Mouse (Mus musculus) cerebral cortex, adult 2 months (tissue): ENCODE measurements around the gene Hcn2.

Experiments used
- WGBS: fragments of 180-500 bp; shearing (Covaris S2); methylation state at CpG from one replicate; pipeline ENCODE4 v1.1.7; 2018; 5-methylcytosine and 5-hydroxymethylcytosine counted together

Hcn2 gene

DNA sequence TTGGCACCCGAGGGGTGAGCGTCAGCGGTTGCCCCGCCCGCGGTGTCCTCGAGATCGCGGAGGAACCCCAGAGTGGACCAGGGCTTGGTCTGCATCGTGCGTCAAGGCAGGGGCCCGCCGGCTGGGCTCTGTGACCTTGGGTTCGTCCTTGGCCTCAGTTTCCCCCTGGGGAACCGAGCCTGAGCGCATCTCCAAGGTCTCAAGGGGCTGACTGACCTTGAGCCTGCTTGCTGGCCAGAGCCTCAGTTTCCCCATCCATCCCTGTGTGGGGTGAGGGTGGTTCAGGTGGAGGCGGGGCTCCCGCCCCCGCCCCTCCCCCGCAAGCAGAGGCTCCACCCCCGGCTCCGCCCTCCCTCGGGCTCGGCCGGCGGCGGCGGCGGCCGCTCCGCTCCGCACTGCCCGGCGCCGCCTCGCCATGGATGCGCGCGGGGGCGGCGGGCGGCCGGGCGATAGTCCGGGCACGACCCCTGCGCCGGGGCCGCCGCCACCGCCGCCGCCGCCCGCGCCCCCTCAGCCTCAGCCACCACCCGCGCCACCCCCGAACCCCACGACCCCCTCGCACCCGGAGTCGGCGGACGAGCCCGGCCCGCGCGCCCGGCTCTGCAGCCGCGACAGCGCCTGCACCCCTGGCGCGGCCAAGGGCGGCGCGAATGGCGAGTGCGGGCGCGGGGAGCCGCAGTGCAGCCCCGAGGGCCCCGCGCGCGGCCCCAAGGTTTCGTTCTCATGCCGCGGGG is at the start of gene Hcn2:
Gene Hcn2 (plus strand): TSS at position 381 of the 734 bp plus-strand sequence.
- WGBS: under 1% methylated on average over 78 of the region's 91 CpGs

GRCm38 (mm10) chr10:79668076-79668475 is 48.4 kb upstream of the Hcn2 start:
- 63% methylated on average over 5 of the region's 5 CpGs for WGBS

- WGBS: under 1% methylated on average over 45 of the region's 45 CpGs
These were observed 47.5 kb upstream of the Hcn2 start, which contains the start of gene Tpgs1 for GRCm38 (mm10) chr10:79668771-79669575. Gene Tpgs1, plus strand, starts transcription at chr10:79669369.

DNA sequence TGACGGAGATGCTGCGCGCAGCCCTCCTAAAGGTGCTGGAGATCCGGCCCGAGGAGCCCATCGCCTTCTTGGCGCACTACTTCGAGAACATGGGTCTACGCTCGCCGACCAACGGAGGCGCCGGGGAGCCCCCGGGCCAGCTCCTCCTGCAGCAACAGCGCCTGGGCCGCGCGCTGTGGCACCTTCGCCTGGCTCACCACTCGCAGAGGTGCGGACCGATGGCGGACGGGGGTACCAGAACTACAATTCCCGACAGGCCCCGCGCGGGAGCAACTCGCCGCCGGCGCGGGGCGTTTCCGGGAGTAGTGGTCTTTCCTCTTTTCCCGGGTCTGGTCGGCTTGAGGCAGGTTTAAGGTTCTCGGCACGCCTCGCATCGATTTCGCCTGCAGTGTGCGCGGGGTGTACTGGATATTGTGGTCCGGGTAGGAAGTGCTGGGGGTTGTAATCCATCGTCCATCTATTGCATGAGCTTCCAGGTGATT is 46.8 kb upstream of the Hcn2 start:
- WGBS: under 1% methylated on average over 47 of the region's 47 CpGs

DNA sequence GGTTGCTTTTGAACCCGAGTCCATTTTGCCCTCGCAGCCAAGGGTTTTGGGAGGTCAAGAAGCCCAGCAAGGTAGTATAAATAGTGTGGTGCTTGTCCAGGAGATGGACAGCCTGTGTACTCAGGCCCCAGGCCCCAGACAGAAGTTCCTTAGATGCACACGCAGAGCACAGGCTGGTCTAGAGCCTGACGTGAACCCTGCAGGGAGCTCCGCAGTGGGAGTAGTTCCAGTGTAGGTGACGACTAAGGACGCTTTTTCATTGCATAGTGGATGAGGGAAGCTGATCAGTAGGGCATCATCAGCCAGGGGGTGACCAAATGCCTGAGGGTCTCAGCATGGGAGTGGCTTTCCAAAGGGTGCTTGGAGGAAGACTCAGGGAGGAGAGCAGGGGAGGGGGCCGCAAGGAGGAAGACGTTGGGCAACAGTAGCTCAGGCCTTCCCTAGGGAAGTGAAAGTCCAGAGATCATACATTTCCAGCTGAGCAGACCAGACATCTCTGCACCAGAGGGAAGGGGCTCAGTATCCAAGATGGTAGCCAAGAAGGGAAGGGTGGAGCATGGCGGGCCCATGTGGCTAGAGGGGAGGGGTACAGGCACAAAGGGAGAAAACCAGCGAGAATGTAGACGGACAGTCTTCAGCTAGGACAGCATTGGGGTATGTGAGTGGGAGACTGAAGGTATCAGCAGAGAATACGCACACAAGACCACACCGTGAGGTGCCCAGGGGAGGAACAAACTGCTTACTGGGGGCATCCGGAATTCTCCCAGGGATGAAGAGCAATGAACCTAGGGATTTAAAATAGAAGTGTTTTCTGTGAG is 46.2 kb upstream of the Hcn2 start:
- WGBS: 31% methylated on average over 15 of the region's 15 CpGs

DNA sequence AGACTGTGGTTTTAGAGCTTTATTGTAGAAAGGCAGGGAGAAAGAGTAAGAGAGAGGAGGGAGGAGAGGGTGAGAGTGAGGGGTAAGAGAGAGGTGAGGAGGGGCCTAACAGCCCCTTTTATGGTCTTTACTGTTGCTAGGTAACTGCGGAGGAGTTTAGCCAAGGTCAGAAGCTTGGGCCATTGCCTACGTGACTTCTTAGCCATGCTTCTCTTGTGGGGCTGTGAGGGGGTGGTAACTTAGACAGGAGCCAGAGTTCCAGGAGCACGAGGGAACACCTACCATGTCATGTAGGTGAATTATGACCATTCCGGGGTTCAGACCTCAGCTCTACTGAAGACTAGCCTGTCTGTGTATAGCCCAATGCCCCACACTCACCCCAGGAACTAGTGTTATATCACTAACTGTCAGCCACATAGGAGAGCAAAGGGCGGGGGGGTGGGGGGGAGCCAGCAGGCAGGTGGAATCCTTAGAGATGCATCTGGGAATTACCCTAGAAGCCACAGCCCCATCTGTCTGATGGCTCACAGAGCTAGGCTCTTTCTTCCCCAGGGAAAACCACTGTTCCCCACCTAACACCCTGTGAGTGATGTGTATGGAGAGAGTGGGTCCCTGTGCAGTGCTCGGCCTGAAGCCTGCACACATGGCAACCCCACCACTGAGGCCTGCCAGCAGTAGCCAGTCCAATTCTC is 44.9 kb upstream of the Hcn2 start:
- 76% methylated on average over 6 of the region's 6 CpGs for WGBS

- WGBS: 64% methylated on average over 3 of the region's 3 CpGs
These were observed 44.4 kb upstream of the Hcn2 start for GRCm38 (mm10) chr10:79672088-79672455.

- 87% methylated on average over 3 of the region's 3 CpGs for WGBS
These were observed 43.4 kb upstream of the Hcn2 start for GRCm38 (mm10) chr10:79673054-79673453.

DNA sequence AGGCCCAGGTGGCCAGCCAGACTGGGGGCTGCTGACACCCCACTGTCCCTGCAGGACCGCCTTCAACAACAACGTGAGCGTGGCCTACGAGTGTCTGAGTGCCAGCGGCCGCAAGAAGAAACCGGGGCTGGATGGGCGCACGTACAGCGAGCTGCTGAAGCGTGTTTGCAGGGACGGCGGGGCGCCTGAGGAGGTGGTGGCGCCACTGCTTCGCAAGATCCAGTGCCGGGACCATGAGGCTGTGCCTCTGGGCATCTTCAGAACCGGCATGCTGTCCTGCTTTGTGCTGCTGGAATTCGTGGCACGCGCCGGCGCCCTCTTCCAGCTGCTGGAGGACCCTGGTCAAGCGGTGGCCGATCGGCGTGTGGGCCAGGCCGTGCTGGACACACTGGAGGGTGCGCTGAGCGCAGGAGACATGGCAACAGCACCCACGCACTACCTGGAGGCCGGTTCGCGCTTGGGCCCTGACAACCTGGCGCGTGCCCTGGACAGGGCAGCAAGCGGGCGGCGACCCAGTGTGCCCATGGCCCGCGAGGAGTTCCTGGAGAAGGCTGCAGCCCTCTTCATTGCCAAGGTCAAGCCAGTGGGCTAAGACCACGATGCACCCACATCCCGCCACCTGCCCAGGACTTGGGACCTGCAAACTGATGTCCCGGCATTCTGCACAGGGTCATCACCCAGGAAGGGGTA is 40.9 kb upstream of the Hcn2 start:
- 70% methylated on average over 44 of the region's 44 CpGs for WGBS

DNA sequence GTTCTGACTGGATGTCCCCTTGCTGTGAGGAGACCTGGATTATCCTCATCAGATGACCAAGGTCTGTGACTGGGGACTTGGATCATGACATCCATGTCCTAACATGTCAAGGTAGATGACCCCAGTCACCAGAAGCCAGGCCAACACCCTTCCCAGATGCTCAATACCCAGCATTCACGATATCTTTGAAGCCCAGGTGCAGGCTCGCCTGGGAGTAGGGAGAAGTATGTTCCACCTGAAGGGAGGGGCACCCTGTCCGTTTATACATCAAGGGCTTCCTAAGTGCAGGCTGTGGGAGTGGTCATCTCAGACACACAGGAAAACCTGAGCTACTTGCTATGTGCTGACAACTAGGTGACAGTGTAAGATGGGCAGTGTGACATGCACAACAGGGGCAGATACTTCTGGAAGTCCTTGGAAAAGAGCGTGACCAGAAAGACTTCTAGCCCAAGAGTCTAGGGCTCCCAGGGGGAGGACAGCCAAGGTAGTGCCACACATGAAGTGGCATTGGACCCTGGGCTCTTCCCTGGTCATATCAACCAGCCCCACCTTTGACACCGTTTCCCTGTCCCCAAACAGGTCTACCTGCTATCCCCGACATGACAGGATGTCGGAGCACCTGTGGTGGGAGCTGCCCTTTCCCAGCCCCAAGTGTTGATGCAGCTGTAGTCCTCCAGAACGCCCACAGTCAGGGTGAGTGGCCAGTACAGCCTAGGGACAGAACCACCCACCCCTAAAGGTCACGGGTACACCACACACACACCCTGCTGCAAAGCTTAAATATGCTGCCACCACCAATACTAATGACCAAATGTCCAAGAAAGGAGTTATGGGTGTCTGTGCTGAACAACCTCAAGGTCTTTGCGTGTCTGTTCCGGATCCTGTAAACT is 35.6 kb upstream of the Hcn2 start:
- 36% methylated on average over 11 of the region's 11 CpGs for WGBS

DNA sequence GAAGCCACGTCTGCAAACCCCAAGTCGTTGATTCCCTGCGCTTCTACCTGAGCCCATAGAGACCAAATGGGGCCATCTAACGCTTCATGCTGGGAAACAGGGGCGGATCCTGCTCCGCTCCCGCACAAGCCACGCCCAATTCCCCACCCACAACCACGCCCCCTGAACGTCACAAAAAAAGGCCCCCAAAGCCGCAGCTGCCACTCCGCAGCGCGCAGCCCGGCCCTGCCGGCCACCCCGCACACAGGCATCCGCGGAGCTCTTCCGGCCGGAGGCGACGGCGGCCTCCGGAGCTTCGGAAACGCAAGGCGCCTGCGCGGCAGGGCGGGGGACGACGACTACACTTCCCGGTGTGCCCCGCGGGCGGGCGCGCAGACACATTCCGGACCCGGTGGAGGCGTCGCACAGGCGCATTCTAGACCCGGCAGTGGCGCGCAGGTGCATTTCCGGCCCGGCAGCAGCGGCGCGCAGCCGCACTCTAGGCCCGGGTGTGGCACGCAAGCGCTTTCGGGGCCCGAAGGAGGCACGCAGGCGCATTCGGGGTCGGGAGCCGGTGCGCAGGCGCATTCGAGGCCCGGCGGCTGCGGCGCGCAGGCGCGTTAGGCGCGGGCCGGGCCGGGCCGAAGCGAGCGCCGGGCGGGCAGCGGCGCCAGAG is 34.7 kb upstream of the Hcn2 start, which contains the start of gene Cdc34:
Gene Cdc34 (plus strand): TSS at position 605 of the 655 bp plus-strand sequence.
- under 1% methylated on average over 84 of the region's 84 CpGs for whole genome bisulfite sequencing

DNA sequence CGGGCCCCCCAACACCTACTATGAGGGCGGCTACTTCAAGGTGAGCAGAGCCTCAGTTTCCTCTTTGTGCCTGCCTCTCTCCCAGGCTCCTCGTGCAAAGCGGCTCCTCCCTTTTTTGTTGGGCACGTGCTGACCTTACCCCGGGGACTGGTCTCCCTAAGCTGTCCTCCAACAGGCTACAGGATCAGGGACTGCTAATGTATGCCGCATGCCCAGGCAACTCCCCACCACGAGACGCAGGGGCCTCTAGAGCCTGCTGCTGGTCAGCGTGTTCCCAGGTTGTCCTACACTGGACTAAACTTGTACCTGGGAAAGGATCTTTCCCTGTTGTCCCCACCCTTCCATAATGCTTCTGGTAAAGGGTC is 33.9 kb upstream of the Hcn2 start:
- WGBS: 2% methylated on average over 10 of the region's 10 CpGs

DNA sequence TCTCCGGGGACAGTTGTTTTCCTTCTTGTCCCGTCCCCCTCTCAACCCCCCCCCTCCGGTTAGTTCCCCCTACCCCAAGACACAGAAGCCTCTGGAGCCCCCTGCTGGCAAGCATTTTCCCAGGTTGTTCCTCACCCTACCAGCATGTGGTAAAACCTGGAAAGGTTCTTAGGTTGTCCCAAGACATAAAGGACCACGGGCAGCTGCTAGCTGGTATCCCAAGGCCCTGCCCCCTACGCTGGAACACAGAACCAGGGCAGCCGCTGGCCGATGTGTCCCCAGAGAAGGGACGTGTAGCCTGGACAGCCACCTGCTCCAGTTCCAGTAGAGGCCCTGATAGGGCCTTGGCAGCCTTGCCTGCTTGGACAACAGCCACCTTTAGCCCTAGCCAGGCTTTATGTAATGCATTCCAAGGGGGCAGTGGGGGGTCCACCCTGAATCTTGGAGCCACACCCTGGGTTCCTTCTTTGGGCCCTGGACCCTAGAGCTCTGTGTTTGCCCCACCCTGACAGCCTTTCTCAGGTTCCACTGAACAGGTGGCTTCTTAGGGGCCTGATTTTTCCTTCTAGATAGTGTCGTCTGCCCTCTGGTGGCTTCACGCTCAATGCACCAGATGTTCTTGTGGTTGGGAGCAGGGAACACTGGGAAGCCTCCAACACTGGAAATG is 33.4 kb upstream of the Hcn2 start:
- WGBS: under 1% methylated on average over 10 of the region's 10 CpGs

- 51% methylated on average over 6 of the region's 6 CpGs for WGBS
These were observed 32.5 kb upstream of the Hcn2 start for GRCm38 (mm10) chr10:79683726-79684640.

GRCm38 (mm10) chr10:79684770-79685600 is 31.4 kb upstream of the Hcn2 start:
- WGBS: 89% methylated on average over 25 of the region's 25 CpGs

- WGBS: 90% methylated on average over 2 of the region's 2 CpGs
These were observed 30.2 kb upstream of the Hcn2 start for GRCm38 (mm10) chr10:79686219-79686618.

- WGBS: 79% methylated on average over 1 of the region's 1 CpGs
These were observed 29.7 kb upstream of the Hcn2 start for GRCm38 (mm10) chr10:79686691-79687090.
